9 mouse cellular contexts compared by ENCODE assay signal in the genomic region with DNA sequence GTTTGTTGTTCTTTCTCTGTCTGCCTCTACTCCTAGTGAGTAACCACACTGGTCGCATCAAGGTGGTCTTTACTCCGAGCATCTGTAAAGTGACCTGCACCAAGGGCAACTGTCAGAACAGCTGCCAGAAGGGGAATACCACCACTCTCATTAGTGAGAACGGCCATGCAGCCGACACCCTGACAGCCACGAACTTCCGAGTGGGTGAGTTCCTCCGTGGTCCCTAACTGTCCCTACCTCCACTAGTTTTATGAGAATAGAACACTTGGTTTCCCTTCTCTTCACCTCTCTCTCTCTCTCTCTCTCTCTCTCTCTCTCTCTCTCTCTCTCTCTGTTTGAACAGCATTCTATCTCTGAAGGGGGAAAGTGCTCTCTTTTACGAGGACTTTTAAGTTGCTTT.
A peak's percentile ranks its signal among the peaks of the same experiment; 100 is the strongest.
DNase-seq lines count a peak whose midpoint lies in the region; ATAC-seq and TF ChIP-seq lines count a peak whose summit lies in the region.
"Had no signal": no experiment of that assay in that cellular context is flagged by ENCODE, and none has a peak within 500 bp of the region (broad histone marks: within the 10 kb centered on the region; RNA-seq: fewer than 3 reads in every experiment).

No protein-coding gene starts in this region.

- H3K9me3 ChIP-seq in heart, embryonic 14.5 days (ENCODE audit: control insufficient read depth, low read length): no peaks in the 10 kb centered on the region
- no peaks in the 10 kb centered on the region for H3K9me3 ChIP-seq in lung, postnatal 0 days (ENCODE audit: low read length)
- H3K9me3 ChIP-seq in intestine, embryonic 16.5 days (ENCODE audit: control insufficient read depth, low read length): no peaks in the 10 kb centered on the region
- no peaks in the 10 kb centered on the region for H3K9me3 ChIP-seq in stomach, embryonic 16.5 days (replicated peaks; ENCODE audit: control insufficient read depth, low read length)

- TF ChIP-seq CTCF in lung, postnatal 0 days (IDR thresholded peaks at IDR 0.05): no peak

- TF ChIP-seq EP300 in lung, postnatal 0 days (IDR thresholded peaks at IDR 0.05): no peak

- H3K4me3 ChIP-seq in heart, embryonic 14.5 days (ENCODE audit: control insufficient read depth in 1 of 2, insufficient read depth in 1 of 2, low read depth in 1 of 2, low read length in 2 of 2): no peak overlapping the region
- peak overlapping the region; percentile 24 for H3K4me3 ChIP-seq in lung, postnatal 0 days (ENCODE audit: low read depth, low read length)
- no peak overlapping the region for H3K4me3 ChIP-seq in intestine, embryonic 16.5 days (ENCODE audit: low read length)
- peak overlapping the region; percentile 24 for H3K4me3 ChIP-seq in stomach, embryonic 16.5 days (replicated peaks; ENCODE audit: low read length)

- ATAC-seq in heart, embryonic 14.5 days (ENCODE audit: insufficient number of reproducible peaks, insufficient read depth, low FRiP score, low read depth): no peak
- no peak for ATAC-seq in lung, postnatal 0 days
- ATAC-seq in intestine, embryonic 16.5 days: no peak
- ATAC-seq in stomach, embryonic 16.5 days (ENCODE audit: insufficient read depth, low FRiP score): no peak
- ATAC-seq in megakaryocyte progenitor cell, adult 5-6 weeks (replicated peaks; ENCODE audit: poor library complexity): no peak

- intact Hi-C loops in heart, postnatal 10 days (cut with DNase I): no loop called here

- peak overlapping the region; percentile 64 for H3K4me2 ChIP-seq in heart, embryonic 14.5 days (ENCODE audit: low read length)
- H3K4me2 ChIP-seq in lung, postnatal 0 days (replicated peaks; ENCODE audit: low read depth, low read length): peak overlapping the region; percentile 54
- H3K4me2 ChIP-seq in intestine, embryonic 16.5 days (ENCODE audit: low read depth, low read length): peak overlapping the region; percentile 9; the same call in 1 of the 2 replicates
- peak overlapping the region; percentile 49 for H3K4me2 ChIP-seq in stomach, embryonic 16.5 days (ENCODE audit: low read depth, low read length)

- DNase-seq in heart, postnatal 10 days: no peak
- no peak for DNase-seq in lung, postnatal 0 days (ENCODE audit: low spot score)
- DNase-seq in lung, postnatal 14 days: no peak
- no peak for DNase-seq in adrenal gland, postnatal 36 days

- WGBS in heart, embryonic 14.5 days: 54% methylated on average over 8 of the region's 8 CpGs
- 26% methylated on average over 8 of the region's 8 CpGs for WGBS in lung, postnatal 0 days
- WGBS in intestine, embryonic 16.5 days: 63% methylated on average over 8 of the region's 8 CpGs
- 49% methylated on average over 8 of the region's 8 CpGs for WGBS in stomach, embryonic 16.5 days

- H3K27ac ChIP-seq in heart, embryonic 14.5 days (replicated peaks in 1 of 2; ENCODE audit: control insufficient read depth in 1 of 2, insufficient read depth in 1 of 2, low read depth in 2 of 2, low read length in 2 of 2): peak overlapping the region in 1 of 2 experiments; percentile 69; a peak in 1 of 4 replicates
- peak overlapping the region; percentile 51; the same call in 1 of the 2 replicates for H3K27ac ChIP-seq in lung, postnatal 0 days (ENCODE audit: low read length)
- no peak overlapping the region for H3K27ac ChIP-seq in intestine, embryonic 16.5 days (ENCODE audit: low read length)
- peak overlapping the region; percentile 72 for H3K27ac ChIP-seq in stomach, embryonic 16.5 days (ENCODE audit: low read length)
- H3K27ac ChIP-seq: liver, embryonic 14.5 days had no signal

- H3K4me1 ChIP-seq in heart, embryonic 14.5 days (ENCODE audit: control insufficient read depth in 2 of 2, insufficient read depth in 2 of 2, low read length in 2 of 2): peaks cover 15 to 19% of the 10 kb centered on the region in 2 experiments
- peaks cover 3% of the 10 kb centered on the region; the same call in 1 of the 2 replicates for H3K4me1 ChIP-seq in lung, postnatal 0 days (ENCODE audit: insufficient read depth, low read depth, low read length)
- H3K4me1 ChIP-seq in intestine, embryonic 16.5 days (ENCODE audit: control insufficient read depth, insufficient read depth, low read length): peaks cover 10% of the 10 kb centered on the region; the same call in 1 of the 2 replicates
- peaks cover 19% of the 10 kb centered on the region for H3K4me1 ChIP-seq in stomach, embryonic 16.5 days (ENCODE audit: control insufficient read depth, insufficient read depth, low read length)

- H3K36me3 ChIP-seq in heart, embryonic 14.5 days (ENCODE audit: control insufficient read depth, insufficient read depth, low read length): peaks cover 4% of the 10 kb centered on the region; the same call in 1 of the 2 replicates
- H3K36me3 ChIP-seq in lung, postnatal 0 days (ENCODE audit: insufficient read depth, low read length): no peaks in the 10 kb centered on the region
- H3K36me3 ChIP-seq in intestine, embryonic 16.5 days (ENCODE audit: control insufficient read depth, insufficient read depth, low read length): no peaks in the 10 kb centered on the region
- no peaks in the 10 kb centered on the region for H3K36me3 ChIP-seq in stomach, embryonic 16.5 days (ENCODE audit: control insufficient read depth, insufficient read depth, low read length)

- H3K9ac ChIP-seq in heart, embryonic 14.5 days (ENCODE audit: low read length): no peak overlapping the region; the same call in 1 of the 2 replicates
- peak overlapping the region; percentile 12; the same call in 1 of the 2 replicates for H3K9ac ChIP-seq in lung, postnatal 0 days (replicated peaks; ENCODE audit: low read depth)
- H3K9ac ChIP-seq in intestine, embryonic 16.5 days (ENCODE audit: low read depth, low read length): no peak overlapping the region
- peak overlapping the region; percentile 43; the same call in 1 of the 2 replicates for H3K9ac ChIP-seq in stomach, embryonic 16.5 days (ENCODE audit: low read length)
- H3K9ac ChIP-seq: liver, embryonic 14.5 days had no signal

- no peaks in the 10 kb centered on the region for H3K27me3 ChIP-seq in heart, embryonic 14.5 days (ENCODE audit: control insufficient read depth, insufficient read depth, low read length)
- H3K27me3 ChIP-seq in lung, postnatal 0 days (replicated peaks; ENCODE audit: insufficient read depth, low read length): no peaks in the 10 kb centered on the region
- no peaks in the 10 kb centered on the region for H3K27me3 ChIP-seq in intestine, embryonic 16.5 days (replicated peaks; ENCODE audit: control insufficient read depth, insufficient read depth, low read length)
- no peaks in the 10 kb centered on the region for H3K27me3 ChIP-seq in stomach, embryonic 16.5 days (ENCODE audit: control insufficient read depth, insufficient read depth, low read length)

Comparison
In these comparisons a context has a peak if more than half of its experiments do, and no peak if none do; other contexts are left out.
1. H3K4me2 ChIP-seq: peak in every context shown above with its lines; median percentile 64 in heart, embryonic 14.5 days; 54 in lung, postnatal 0 days; 49 in stomach, embryonic 16.5 days; 9 in intestine, embryonic 16.5 days.
2. H3K4me3 ChIP-seq: peak in lung, postnatal 0 days (single experiment) and stomach, embryonic 16.5 days (single experiment); none in heart, embryonic 14.5 days (0 of 2) and intestine, embryonic 16.5 days (single experiment).
3. H3K9ac ChIP-seq: peak in lung, postnatal 0 days (single experiment) and stomach, embryonic 16.5 days (single experiment); none in heart, embryonic 14.5 days (single experiment) and intestine, embryonic 16.5 days (single experiment).